Mouse (Mus musculus) right cerebral cortex, postnatal 14 days (tissue): ENCODE measurements around the gene Ikzf1.

ENCODE experiments used
- DNase-seq: peaks from one replicate; pipeline ENCODE4 v3.0.0; 2022

The Ikzf1 gene

DNA sequence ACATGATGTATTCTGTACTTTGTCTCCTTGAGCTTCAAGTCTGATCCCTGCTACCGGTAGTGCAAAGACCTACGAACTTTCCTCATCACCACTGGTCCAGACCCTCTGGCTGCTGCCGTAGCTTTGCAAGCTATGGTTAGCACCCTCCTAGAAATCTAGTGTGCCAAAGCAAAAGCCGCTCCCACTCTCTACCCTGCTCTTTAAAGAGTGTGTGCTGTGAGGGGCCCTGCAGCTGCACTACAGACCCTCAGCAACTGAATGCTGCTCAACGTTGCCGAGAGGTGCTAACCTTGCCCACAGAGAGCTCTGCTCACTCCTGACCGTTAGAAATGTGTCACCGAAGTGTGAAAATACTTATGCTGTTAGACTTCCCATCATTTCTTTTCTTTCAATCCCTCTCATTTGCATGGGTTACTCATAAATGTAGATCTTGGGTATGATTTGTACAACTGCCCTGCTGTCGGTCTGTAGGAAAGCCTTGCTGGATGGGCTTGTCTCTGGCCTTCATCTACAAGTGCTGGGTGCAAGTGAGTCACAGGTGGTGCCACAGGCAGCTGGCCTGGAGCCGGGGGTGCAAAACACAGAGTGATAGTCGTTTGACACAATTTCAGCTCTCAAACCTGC is 40.6 kb downstream of the Ikzf1 start:
- DNase-seq: no peak

DNA sequence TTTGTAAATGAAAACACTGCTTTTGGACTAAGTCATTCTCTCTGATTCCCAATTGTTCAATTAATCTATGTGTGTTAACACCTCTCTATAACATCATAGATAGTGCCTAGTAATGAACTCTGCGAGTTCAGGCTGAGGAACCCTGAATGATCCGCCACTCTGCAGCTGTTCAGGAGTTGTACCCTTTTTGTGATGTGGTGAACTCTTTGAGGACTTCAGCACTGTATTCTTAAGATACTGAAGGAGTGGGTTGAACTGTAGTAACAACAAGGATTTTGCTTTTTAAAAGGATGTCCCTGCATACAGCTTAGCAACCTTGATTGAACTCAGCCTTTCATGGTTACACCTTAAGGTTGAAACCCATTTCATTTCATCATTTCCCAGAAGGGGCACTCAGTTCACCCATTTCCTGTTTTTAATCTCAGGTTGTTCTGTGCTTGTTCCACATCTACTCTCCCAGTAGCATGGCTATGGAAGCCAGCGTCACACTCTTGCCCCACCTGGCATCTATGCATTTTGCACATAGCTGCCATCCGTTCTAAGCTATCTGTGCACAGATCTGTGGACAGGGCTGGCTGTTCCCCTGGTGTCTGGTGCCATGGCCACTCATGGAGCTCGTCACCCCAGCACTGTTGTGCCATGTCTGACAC is 41.2 kb downstream of the Ikzf1 start:
- no peak for DNase-seq

DNA sequence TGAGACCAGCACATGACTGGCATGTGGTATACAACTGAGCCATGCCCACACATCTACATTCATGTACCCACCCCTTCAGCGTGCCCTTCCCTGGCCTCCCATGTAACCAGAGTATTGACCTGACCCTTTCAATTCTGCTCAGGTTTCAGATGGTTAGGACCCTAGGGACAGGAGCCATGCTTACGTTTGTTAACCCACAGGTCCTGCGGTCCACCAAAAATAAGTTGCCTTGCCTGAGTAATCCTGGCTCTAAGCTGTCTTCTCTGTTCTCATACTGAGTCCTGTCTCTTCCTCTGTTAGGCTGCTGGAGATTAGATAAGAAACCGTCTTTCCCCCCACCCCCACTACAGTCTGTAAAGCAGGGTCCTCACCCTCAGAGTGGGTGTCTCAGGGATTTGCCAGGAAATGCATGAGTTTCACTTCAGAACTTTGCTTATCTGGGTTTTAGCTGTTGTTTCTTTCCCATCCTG is 42.0 kb downstream of the Ikzf1 start:
- DNase-seq: no peak

DNA sequence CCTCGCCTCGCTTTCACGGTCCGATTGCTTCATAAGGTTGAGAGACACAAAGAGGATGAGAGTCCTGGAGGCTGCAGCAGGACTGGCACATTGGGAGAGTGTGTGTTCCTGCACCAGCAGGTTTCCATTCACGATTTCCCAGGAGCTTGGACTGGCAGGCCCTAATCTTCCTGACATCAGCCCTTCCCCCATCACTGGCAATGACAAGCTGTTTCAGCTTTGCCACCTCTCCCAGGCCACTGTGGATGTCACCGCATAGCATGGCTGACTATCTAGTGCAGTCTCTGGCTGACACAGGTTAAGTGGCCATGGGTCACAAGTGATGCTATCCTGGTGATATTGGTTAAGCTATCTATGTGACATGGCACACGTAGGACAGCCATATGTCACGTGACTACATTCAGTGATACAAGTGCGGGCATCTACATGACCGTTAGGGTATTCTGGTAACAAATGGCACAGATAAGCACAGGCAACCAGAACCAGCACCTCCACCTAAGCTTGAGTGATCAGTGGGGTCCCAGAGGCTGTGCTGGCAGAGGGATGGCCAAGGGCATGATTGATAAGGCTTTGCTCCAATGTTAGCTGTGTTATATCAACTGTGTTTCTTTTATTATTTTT is 43.2 kb downstream of the Ikzf1 start:
- no peak for DNase-seq

DNA sequence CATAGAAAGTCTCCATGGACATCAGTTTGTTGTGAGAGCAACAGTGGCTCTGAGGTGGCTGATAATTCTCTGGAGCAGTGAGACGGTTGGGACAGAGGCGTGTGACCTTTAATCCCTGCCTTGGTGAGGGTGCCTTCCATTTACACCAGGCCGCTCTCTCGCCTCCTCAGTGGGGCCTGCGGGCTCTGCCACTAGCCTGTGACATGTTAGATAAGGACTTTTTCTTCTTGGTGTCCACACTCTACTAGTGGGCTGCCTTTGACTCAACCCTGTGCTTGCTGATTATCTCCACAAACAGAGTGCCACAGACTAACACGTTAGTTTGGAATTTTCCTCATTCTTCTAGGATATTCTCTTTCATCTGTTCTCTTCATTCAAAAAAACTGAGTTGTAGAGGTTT is 44.4 kb downstream of the Ikzf1 start:
- DNase-seq: no peak

DNA sequence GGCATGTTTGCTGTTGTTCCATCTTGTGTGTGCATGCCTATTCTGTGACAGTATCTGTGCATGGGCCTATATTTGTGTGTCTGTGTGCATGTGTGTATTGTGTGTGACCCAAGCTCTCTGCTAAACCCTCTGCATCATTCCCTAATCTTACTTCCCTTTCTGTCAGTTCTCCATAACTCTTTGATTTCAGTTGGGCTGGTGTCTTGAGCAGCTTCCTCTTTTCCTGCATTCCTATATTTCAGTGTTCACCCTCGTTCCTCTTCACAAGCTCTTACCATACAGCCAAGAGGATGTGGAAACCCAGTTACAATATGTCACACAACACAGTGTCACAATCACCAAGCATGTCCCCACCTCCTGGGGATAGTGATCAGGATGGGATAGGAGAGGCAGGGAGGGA is 45.3 kb downstream of the Ikzf1 start:
- DNase-seq: no peak

DNA sequence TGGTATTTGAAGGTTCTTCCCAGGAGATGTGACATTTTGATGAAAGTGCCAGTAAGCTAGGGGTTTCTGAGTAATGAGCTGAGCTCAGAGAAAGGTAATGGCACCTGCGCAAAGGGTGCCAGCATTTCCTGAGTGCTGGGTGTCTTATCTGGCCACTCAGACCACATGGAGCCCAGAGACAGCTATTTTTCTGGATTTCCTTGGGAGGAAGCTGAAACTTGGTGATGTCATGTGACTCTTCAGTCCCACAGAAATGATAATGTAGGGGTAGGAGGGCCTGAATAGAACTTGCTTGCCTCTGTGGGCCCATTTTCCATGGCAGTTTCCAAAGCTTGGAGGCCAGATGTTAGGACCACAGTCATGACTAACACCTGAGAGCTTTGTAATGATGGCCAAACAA is 46.9 kb downstream of the Ikzf1 start:
- no peak for DNase-seq

DNA sequence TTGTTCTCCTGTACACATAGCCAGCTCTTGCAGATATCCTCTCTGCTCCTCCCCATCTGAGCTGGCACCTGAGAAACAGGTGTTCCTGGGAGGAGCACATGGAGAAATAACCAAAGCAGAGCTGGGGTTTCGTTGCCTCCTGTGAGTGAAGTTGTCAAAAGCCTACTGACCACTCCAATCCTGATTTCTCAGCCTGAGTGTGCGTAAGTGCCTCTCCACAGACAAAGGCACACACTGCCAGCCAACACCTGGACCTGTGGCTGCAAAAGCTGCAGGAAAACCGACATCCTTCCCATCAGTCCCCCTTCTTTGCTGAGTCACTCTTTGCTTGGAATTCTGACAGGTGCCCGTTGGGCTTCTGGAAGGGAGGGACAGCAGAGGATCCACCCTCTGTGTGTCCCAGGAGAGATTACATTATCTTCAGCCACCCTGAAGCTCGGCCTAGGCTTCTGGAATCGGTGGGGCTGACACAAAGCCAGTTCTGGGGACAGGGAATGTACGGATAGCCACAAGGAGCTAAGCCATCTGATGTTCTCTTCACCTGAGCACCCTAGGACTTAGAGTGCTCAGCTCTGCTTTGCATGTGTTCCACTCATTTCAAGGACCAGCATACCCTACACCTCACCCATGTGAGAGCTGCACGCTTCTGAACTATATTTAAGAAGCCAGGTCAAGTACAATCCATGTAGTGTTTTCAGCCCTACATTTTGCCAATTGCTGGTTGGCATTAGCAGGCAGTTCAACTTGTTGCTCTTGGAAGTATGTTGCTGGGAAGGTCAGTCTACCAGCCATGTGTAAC is 48.4 kb downstream of the Ikzf1 start:
- DNase-seq: no peak

DNA sequence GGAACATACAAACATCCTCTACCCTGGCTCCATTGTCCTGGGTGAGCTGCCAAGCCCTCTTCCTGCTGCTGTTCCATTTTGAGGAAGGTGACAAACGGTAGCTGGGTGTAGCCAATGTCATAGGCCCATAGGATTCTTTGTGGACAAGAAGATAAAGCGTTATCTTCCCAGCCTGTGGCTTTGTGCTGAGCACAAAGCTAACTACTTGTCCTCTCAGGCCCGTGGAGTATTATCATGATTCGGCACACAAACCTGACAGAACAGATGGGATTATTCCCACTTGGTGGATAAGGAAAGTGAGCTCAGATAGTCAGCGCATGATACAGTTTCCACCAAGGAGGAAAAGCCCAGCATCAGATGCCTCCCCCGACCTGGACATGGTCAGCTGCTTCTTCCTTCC is 50.4 kb downstream of the Ikzf1 start:
- DNase-seq: no peak

DNA sequence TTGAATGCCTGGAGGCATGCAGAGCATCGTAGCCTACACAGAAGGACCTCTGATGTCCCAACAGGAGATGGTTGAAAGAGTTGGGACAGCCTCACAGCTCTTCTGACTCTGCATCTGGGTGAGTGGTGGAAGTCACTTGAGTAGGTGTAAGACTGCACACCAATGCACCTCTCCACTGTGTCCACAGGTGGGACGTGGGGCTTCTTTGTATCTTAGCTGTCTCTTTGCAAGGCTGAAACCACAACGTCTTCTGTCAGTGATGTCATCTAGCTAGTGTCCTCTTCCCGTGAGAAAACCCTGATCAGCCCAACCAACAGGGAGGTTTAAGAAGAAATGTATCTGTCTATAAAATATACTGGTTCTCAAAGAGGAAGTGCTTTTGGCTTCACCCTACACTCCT is 52.1 kb downstream of the Ikzf1 start:
- DNase-seq: no peak

DNA sequence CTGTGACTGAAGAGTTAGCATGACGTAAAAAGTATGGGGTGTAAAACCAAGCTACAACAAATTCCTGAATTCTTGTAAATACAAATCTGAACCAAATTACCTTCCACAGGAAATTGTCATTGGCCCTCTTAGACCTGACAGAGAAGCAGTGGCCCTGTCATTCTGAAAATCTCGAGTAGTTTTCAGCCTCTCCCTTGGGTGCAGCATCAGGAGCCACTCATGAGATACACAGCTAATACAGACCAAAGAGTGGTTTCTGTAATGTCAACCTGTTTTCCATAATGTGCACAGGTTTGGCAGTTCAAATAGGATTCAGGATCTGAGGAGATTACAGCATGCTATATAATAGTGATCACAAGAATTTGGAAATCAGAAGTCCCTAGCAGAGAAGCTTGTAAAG is 52.8 kb downstream of the Ikzf1 start:
- no peak for DNase-seq

DNA sequence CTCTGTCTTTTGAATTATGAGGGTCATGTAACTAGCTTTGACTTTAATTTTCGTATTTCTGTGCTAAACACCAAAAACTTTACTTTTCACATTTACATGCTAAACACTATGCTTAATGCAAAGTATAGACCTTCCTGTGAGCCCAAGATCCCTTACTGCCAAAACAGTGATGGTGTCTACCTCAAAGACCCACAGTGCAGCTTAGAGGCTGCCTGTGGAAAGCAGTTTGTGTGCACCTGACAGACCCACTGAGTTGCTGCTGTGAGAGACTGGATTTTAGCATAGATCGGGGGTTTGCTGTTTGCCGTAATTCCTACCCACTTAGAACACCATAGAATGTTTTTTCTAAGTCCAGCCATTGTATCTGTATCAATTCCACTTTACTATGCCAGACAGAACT is 54.3 kb downstream of the Ikzf1 start:
- DNase-seq: no peak

DNA sequence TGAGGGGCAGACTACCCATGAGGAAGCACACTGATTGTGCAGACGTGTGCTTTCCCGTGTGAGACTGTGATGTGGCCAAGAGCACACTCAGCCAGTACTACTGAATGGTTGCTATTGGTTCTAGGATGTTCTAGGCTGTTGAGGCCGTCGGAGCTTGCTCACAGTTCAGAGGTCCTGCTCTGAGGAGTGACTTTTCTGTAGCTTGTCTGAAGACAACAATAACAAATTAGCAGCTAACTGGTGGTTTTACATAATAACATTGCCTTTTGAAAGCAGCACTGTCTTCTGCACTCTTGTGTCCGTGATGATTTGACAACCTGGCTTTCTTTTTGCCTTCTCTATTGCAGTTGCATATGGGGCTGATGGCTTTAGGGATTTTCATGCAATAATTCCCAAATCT is 55.8 kb downstream of the Ikzf1 start:
- no peak for DNase-seq

DNA sequence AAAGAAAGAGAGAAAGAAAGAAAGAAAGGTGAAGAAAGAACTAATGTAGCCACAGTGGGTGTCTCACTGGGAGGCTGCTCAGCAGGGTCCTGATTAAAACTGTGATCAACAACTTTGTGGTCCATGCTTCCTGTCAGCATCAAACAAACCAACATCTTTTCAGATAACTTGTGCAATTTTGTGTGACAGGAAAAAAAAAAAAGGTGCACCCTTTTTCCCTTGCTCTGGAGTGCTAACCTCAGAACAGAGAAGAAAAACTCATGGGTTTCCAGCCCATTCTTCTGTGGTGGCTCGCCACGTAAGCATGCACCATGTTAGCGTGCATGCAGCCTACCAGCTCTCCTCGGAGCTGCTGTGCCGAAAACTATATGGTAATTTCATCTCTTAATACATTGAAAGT is 56.8 kb downstream of the Ikzf1 start:
- no peak for DNase-seq

DNA sequence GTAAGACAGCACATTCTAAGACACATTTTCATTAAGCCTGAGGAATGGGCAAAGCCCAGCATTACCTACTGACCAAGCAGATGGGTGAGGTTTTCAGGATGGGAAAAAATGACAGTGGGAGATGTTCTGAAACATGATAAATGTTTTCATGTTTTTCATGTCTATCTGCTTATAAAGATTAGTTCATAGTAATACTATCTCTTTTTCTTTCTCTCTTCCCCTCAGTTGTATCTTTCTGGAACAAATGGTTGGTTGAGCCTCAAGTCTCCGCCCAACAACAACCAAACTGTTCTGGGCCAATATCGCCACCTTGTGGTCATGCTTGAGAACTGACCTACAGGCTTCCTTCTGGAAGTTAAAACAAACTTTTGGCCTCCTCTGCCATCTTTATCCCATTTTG is 57.8 kb downstream of the Ikzf1 start:
- DNase-seq: no peak

DNA sequence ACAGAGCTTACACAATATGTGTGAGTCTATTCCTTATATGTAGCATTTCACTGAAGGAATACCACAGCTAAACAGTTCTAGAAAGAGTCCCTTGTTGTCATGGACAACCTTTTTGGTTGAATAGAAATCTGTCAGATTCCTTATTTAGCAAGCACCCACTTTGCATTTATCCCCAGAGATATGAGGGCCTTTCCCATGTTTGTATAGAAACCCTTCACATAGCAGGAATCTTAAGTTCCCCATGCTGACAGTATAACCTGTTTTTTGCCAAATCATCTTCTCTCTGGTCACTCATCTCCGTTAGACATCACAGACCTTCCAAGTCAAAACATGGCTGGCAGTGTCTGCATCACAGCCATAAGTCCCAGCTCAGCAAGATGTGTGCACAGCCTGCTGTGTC is 59.4 kb downstream of the Ikzf1 start:
- DNase-seq: no peak

DNA sequence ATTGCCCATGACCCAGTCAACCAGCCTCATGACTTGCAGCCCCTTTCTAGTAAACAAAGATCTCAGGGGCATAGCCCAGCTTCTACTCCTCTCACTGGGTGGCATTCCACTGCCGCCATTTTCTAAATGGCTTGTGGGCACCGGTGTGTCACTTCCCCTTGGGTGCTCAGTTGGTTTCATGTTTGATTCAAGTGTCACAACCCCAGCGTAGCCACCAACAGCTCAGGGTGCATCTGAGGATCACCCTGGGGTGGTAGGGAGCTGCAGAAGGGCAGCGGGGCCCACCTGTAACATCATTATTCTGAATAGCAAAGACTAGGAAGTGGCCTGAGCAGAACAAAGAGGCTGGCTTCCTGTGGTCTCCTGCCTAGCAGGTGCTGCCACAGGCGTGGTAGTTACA is 66.3 kb downstream of the Ikzf1 start:
- no peak for DNase-seq

DNA sequence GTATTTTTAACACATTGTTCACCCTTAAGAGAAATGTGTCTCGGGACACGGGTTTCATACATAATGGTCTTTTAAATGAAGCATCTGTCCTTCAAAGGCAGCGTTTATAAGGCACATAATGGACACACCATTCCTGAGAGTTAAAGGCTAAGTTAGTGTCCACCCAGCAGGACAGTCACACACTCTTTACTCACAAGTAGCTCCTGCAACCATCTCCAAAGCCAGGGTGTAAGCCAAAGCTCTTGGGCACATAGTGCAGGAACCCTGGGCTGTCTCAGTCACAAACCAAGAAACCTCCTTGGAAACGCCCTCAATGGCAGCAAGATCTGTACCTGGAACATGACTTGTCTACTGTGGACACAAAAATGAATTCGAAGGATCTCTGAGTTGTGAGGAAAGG is 68.1 kb downstream of the Ikzf1 start:
- DNase-seq: no peak

DNA sequence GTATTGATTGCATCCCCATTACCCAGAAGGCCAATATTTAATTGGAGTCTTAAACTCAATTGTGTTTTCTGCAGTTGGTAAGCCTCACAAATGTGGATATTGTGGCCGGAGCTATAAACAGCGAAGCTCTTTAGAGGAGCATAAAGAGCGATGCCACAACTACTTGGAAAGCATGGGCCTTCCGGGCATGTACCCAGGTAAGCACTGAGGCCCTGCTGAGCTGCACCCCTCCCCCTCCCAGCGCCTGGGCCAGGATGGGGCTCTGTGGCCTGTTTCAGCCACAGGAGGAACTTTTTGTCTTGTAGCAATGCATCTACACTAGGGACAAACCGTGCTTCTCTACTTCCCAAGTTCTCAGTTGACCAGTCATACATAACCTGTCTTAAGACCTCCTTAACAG is 73.3 kb downstream of the Ikzf1 start:
- no peak for DNase-seq

DNA sequence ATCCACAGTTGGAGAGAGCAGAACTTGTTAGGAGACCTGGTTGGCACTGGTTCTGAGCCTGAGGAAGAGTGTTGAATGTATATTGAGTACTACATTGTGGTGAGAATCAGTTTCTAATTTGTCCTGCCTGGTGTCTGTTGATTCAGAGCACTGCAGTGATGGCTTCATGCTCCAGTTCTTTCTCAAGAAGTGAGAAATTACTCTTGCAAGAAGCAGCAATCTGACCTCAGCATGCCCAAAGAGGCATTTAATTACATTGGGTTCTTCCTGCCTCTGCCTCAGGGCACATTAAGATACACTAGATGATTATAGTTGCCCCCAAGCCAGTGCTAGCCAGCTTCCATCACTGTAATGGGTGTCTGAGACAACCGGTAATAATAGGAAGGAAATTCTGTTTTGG is 74.1 kb downstream of the Ikzf1 start:
- DNase-seq: no peak

DNA sequence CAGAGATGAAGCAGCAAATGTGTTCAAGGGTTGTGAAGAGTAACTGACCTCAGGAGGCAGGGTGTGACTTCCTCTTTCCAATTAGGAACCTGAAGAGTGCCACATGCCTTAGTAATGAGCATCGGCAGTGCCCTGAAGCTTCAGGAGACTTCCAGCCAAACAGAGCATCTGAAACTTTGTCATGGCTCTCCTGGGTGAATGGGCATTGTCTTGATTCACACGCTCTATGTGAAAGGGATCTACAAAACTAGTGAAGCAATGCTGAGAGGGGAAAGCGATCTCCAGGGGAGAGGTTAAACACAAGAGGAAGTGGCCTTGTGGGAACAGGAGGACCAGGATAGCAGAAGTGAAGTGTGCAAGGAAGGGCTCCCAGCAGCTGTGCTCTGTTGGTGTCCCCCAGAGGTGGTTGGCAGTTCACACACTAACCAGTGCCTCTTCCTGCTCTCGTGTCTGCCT is 78.4 kb downstream of the Ikzf1 start:
- DNase-seq: no peak

DNA sequence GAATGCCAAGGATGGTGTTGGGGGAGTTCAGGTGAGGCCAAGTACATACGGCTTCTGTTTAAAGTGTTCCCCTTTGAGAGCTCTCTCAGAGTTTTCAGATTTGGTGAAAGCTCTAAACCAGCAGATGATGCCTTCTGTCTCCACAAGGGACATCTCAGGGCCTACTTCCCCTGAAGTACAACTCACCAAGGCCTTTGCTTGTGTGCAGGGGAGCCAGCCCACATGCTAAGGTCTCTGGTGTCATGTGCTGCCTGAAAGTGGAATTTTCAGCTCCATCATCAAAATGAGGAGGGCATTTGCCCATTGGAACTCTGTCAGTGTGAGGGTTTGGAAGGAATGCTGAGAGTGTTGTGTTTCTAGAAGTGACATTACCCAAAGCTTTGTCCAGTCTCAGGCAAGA is 80.6 kb downstream of the Ikzf1 start:
- no peak for DNase-seq

DNA sequence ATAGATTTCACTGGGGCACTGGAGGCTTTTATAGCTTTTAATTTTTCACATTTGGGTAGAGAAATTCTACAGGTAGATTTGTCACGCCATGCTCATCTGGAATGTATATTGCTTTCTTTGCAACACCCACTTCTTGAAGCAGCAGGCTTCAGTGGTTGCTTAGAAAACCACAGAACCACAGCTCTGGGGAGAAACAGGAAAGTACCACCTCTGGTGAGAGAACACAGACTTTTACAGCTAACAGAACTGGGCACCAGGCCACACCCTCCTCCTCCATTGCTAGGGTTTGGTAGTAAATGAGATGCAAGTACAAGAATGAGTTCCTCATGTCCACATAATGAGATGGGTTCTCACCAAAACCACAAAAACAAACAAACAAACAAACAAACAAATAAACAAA is 81.3 kb downstream of the Ikzf1 start:
- DNase-seq: no peak

DNA sequence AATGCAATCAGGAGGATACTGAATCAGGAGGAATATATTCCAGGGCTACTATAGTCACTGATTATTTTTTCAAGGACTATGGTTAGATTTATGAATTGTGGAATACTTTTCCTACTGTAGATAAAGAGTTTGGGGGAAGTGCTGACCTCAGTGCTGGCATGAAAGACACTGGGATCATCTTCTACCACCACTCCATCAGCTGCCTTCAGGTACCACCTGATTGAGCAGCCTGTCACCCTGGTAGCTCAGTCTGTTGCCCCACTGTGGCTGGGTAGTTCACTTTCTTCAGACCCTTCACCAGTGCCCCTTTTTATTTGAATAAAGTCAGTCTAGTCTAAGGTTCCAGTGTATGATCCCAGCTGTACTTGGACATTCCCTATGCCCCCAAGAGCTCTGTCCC is 81.9 kb downstream of the Ikzf1 start:
- no peak for DNase-seq
